Mouse (Mus musculus): ENCODE data around the gene Cyp2d10. TPM values are rescaled to one million over a fixed set of nuclear protein-coding genes. Genes with fewer than 3 reads are reported as not detected.

The Cyp2d10 gene
- total RNA-seq, 1 experiment = not detected

DNA sequence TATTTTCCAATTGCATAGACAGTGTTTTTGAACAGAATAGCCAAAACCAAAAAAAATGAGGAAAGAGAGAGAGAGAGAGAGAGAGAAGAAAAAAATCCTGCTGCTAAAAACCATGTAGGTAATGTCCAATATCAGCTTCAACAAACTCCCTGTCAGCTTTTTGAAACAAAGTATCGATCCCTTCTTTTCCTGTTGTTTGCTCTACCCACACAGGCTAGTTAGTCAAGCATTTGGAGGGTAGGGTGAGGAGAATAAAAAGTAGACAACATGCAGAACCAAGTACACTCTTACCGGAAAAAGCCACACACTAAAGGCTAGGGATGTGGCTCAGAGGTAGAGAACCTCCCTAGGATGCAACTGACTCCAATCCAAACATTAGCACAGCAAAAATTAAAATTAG, 21.3 kb downstream of the Cyp2d10 start:
- Histone ChIP-seq H3K27ac (ENCODE audit: insufficient read depth, low read depth, low read length, poor library complexity, severe bottlenecking) (no peak overlapping the region), H3K4me1 (ENCODE audit: control insufficient read depth in 2 of 2, insufficient read depth in 2 of 2, low read length in 2 of 2, poor library complexity in 1 of 2) (no peaks in the 10 kb centered on the region; a peak in 1 of 4 replicates), H3K36me3 (ENCODE audit: control insufficient read depth, insufficient read depth, low read length, poor library complexity, severe bottlenecking) (no peaks in the 10 kb centered on the region), H3K9me3 (ENCODE audit: control insufficient read depth, insufficient read depth, low read depth, low read length) (no peaks in the 10 kb centered on the region), H3K4me3 (ENCODE audit: insufficient read depth in 1 of 2, low read depth in 1 of 2, low read length in 2 of 2, poor library complexity in 1 of 2, severe bottlenecking in 1 of 2) (no peak overlapping the region), H3K9ac (ENCODE audit: insufficient read depth, low read depth, low read length, poor library complexity, severe bottlenecking) (no peak overlapping the region)
- in situ Hi-C loops (cut with MboI; ENCODE audit: low sequenced_read_pairs in 2 of 2, unreplicated experiment in 2 of 2) = no loop called here
- no peak for TF ChIP-seq ZNF384 (IDR thresholded peaks at IDR 0.05; ENCODE audit: low read depth, low read length)
- TF ChIP-seq HCFC1 (IDR thresholded peaks at IDR 0.05; ENCODE audit: borderline replicate concordance, insufficient read depth, low read length) = no peak
- no peak for TF ChIP-seq ZC3H11A (IDR thresholded peaks at IDR 0.05; ENCODE audit: borderline replicate concordance, low read depth, low read length)
- no peak for TF ChIP-seq MAFK (IDR thresholded peaks at IDR 0.05; ENCODE audit: insufficient read depth, low read depth, low read length)
- TF ChIP-seq CHD2 (IDR thresholded peaks at IDR 0.05; ENCODE audit: low read depth, low read length) = no peak
- no peak for DNase-seq (ENCODE audit: low read depth, low spot score)

DNA sequence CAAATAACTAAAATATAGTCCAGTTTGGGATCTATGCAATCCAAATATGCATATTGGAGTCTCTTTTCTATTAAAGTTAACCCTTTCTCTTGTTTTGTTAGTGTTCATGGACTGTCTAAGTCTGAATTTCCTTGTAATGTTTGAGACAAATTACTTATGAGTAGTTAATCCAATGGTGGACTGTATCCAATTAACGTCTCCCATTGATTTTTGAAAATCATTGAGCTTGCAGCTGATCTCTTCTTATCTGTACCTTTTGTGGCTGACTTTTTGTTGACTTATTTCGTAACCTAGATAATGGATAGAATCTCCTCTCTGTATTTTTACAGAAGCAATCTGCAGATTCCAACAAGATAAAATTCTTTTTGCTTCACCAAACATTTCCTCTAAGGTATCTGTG, 24.6 kb downstream of the Cyp2d10 start:
- TF ChIP-seq ZC3H11A (IDR thresholded peaks at IDR 0.05; ENCODE audit: borderline replicate concordance, low read depth, low read length) (no peak), ZNF384 (IDR thresholded peaks at IDR 0.05; ENCODE audit: low read depth, low read length) (no peak), MAFK (IDR thresholded peaks at IDR 0.05; ENCODE audit: insufficient read depth, low read depth, low read length) (no peak), HCFC1 (IDR thresholded peaks at IDR 0.05; ENCODE audit: borderline replicate concordance, insufficient read depth, low read length) (no peak), CHD2 (IDR thresholded peaks at IDR 0.05; ENCODE audit: low read depth, low read length) (no peak)

DNA sequence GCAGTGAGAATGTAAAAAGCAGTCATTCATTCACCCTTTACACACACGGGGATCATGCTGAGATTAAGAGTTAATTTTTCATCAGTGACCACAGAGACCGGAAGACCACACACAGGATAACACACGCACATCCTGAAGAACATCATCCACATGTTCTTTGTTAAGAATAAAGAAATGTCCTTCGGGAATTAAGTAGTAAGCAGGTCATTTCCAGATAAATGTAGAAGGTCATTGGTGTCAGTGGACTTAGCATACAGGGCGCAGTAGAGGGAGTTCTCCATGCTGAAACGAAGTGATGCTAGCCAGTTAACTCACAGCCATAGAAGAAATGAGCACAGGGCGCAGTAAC, 26.3 kb downstream of the Cyp2d10 start:
- H3K9ac ChIP-seq (ENCODE audit: insufficient read depth, low read depth, low read length, poor library complexity, severe bottlenecking) = no peak overlapping the region
- peaks cover 0 to 2% of the 10 kb centered on the region in 2 experiments; a peak in 1 of 4 replicates for H3K4me1 ChIP-seq (ENCODE audit: control insufficient read depth in 2 of 2, insufficient read depth in 2 of 2, low read length in 2 of 2, poor library complexity in 1 of 2)
- no peak overlapping the region for H3K27ac ChIP-seq (ENCODE audit: insufficient read depth, low read depth, low read length, poor library complexity, severe bottlenecking)
- TF ChIP-seq MAFK (IDR thresholded peaks at IDR 0.05; ENCODE audit: insufficient read depth, low read depth, low read length) (no peak), HCFC1 (IDR thresholded peaks at IDR 0.05; ENCODE audit: borderline replicate concordance, insufficient read depth, low read length) (no peak), CHD2 (IDR thresholded peaks at IDR 0.05; ENCODE audit: low read depth, low read length) (no peak), ZNF384 (IDR thresholded peaks at IDR 0.05; ENCODE audit: low read depth, low read length) (no peak), ZC3H11A (IDR thresholded peaks at IDR 0.05; ENCODE audit: borderline replicate concordance, low read depth, low read length) (no peak)
- in situ Hi-C loops (cut with MboI; ENCODE audit: low sequenced_read_pairs in 2 of 2, unreplicated experiment in 2 of 2) = no loop called here
- no peaks in the 10 kb centered on the region for H3K36me3 ChIP-seq (ENCODE audit: control insufficient read depth, insufficient read depth, low read length, poor library complexity, severe bottlenecking)
- no peak for DNase-seq (ENCODE audit: low read depth, low spot score)
- no peaks in the 10 kb centered on the region for H3K9me3 ChIP-seq (ENCODE audit: control insufficient read depth, insufficient read depth, low read depth, low read length)
- no peak overlapping the region for H3K4me3 ChIP-seq (ENCODE audit: insufficient read depth in 1 of 2, low read depth in 1 of 2, low read length in 2 of 2, poor library complexity in 1 of 2, severe bottlenecking in 1 of 2)

More for the DNA sequence above, 24.6 kb downstream of the Cyp2d10 start:
- Histone ChIP-seq H3K36me3 (ENCODE audit: control insufficient read depth, insufficient read depth, low read length, poor library complexity, severe bottlenecking) (no peaks in the 10 kb centered on the region), H3K27ac (ENCODE audit: insufficient read depth, low read depth, low read length, poor library complexity, severe bottlenecking) (no peak overlapping the region), H3K4me1 (ENCODE audit: control insufficient read depth in 2 of 2, insufficient read depth in 2 of 2, low read length in 2 of 2, poor library complexity in 1 of 2) (peaks cover 0 to 2% of the 10 kb centered on the region in 2 experiments; a peak in 1 of 4 replicates), H3K9ac (ENCODE audit: insufficient read depth, low read depth, low read length, poor library complexity, severe bottlenecking) (no peak overlapping the region), H3K9me3 (ENCODE audit: control insufficient read depth, insufficient read depth, low read depth, low read length) (no peaks in the 10 kb centered on the region), H3K4me3 (ENCODE audit: insufficient read depth in 1 of 2, low read depth in 1 of 2, low read length in 2 of 2, poor library complexity in 1 of 2, severe bottlenecking in 1 of 2) (no peak overlapping the region)
- in situ Hi-C loops (cut with MboI; ENCODE audit: low sequenced_read_pairs in 2 of 2, unreplicated experiment in 2 of 2) = no loop called here
- DNase-seq (ENCODE audit: low read depth, low spot score) = no peak

DNA sequence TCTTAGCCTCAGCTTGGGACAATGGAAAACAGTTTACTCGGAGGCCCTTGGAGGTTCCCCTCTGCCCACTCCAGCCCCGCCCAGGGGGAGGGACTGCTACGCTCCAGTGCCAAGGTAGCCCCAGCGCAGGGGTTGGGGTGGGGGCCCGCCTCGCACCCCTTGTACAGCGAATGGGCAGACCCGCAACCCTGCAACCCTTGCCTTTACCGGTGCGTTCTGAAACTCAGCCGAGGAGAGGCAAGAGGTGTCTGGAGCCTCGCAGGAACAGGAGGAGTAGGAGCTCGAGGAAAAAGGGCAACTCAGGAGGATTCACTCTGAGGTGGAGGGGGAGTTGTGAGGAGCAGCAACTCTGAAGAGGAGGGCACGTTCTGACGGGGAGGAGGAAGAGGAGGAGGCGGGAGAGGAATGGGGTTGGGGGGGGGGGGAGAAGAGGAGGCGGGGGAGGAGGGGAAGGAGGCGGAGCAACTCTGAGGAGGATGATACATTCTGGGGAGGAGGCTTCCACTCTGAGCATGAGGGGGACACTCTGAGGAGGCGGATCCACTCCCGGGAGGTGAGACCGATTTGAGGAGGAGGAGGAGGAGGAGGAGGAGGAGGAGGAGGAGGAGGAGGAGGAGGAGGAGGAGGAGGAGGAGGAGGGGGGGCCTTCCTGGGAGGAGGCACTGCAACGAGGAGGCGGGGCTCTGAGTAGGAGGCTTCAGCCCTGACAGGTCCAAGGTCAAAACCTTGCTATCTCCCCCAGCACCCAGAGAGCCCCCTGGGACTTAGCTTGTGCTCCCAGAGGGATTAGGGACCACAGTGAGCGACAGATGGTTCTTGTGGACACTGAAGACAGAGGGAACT, 26.9 kb downstream of the Cyp2d10 start, which contains the start of gene Cyp2d22:
Gene Cyp2d22 (minus strand): TSS at position 390 of the 843 bp plus-strand sequence.
- no peaks in the 10 kb centered on the region for H3K9me3 ChIP-seq (ENCODE audit: control insufficient read depth, insufficient read depth, low read depth, low read length)
- H3K4me1 ChIP-seq (ENCODE audit: control insufficient read depth in 2 of 2, insufficient read depth in 2 of 2, low read length in 2 of 2, poor library complexity in 1 of 2) = peaks cover 0 to 2% of the 10 kb centered on the region in 2 experiments; a peak in 1 of 4 replicates
- 0 out of 2 replicates have a peak within 1 kb of the TSS, but pooled peaks have one; percentile 9 for H3K9ac ChIP-seq (ENCODE audit: insufficient read depth, low read depth, low read length, poor library complexity, severe bottlenecking)
- no peak for TF ChIP-seq HCFC1 (IDR thresholded peaks at IDR 0.05; ENCODE audit: borderline replicate concordance, insufficient read depth, low read length)
- no peak for TF ChIP-seq CHD2 (IDR thresholded peaks at IDR 0.05; ENCODE audit: low read depth, low read length)
- TF ChIP-seq MAFK (IDR thresholded peaks at IDR 0.05; ENCODE audit: insufficient read depth, low read depth, low read length) = no peak
- TF ChIP-seq ZC3H11A (IDR thresholded peaks at IDR 0.05; ENCODE audit: borderline replicate concordance, low read depth, low read length) = no peak
- no peak for TF ChIP-seq ZNF384 (IDR thresholded peaks at IDR 0.05; ENCODE audit: low read depth, low read length)
- in situ Hi-C loops (cut with MboI; ENCODE audit: low sequenced_read_pairs in 2 of 2, unreplicated experiment in 2 of 2) = no loop called here
- peak; percentile 11 for DNase-seq (ENCODE audit: low read depth, low spot score)
- peak within 1 kb of the TSS; percentile 35 to 60 for H3K4me3 ChIP-seq (ENCODE audit: insufficient read depth in 1 of 2, low read depth in 1 of 2, low read length in 2 of 2, poor library complexity in 1 of 2, severe bottlenecking in 1 of 2)
- H3K27ac ChIP-seq (ENCODE audit: insufficient read depth, low read depth, low read length, poor library complexity, severe bottlenecking) = no peak within 1 kb of the TSS
- no peaks in the 10 kb centered on the region for H3K36me3 ChIP-seq (ENCODE audit: control insufficient read depth, insufficient read depth, low read length, poor library complexity, severe bottlenecking)

Data from ES-E14 (cell line).